Mouse (Mus musculus): ENCODE measurements around the gene Aph1a.

DNA sequence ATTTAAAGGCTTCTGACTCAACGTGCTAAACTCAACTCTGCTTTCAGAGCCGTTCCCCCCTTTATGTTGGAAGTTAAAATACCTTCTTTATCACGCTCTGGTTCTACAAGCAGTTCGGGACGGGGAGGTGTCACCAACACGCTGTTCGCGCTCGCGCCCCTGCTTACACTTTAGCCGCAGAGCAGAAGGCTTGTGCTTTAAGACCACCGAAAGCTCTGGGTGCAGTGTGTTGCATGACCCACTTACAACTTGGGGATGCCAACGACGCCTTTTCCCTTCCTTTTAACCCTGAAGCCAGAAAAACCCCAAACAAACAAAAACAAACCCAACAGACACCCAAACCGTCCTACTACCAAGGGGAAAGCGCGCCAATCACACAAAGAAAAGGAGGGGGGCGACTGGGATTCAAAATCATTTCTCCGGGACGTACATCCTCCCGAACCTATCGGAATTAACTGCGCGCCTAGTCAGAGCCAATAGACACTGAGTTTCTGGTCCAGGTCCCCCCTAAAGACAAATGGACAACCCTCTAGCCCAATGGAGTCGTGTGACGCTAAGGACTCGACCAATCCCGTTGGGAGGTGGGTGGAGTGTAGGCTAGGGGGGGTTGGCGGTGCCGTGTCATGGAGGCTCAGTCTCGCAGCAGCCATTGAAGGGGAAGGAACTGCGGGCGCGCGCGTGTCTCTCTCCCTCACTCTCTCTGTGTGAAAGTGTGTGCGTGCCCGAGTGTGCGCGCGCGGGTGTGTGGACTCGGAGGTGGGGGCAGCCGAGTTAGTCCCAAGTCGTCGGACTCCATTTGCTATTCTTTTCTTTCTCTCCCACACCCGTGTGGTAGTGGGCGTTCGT, 35.1 kb downstream of the Aph1a start, which contains the start of gene Anp32e:
- TF ChIP-seq POLR2A (IDR thresholded peaks at IDR 0.05; ENCODE audit: insufficient read depth, low read length), result peak; percentile 46
- TF ChIP-seq CTCF (IDR thresholded peaks at IDR 0.05; ENCODE audit: low read depth, low read length), result no peak
